Mouse (Mus musculus) testis, adult 2 months (tissue): ENCODE results near the gene Kcng1. TPM values are rescaled to one million over a fixed set of nuclear protein-coding genes. Genes with fewer than 3 reads are reported as not detected.

Source experiments
- H3K27ac ChIP-seq: fragments of 200-500 bp; 2 replicates; pipeline ENCODE4 v1.5.1; 2012; ENCODE audit warnings: low read depth, low read length; ENCODE audit not compliant: control insufficient read depth, insufficient read depth
- H3K27me3 ChIP-seq: fragments of 200-500 bp; 2 replicates; pipeline ENCODE4 v1.6.1; 2012; ENCODE audit warnings: mild to moderate bottlenecking, low read length, moderate library complexity; ENCODE audit not compliant: control insufficient read depth, insufficient read depth
- H3K36me3 ChIP-seq: fragments of 200-500 bp; 2 replicates; pipeline ENCODE4 v1.6.1; 2012; ENCODE audit warnings: mild to moderate bottlenecking, low read length; ENCODE audit not compliant: control insufficient read depth, insufficient read depth
- H3K4me1 ChIP-seq: fragments of 200-500 bp; 2 replicates; pipeline ENCODE4 v1.6.1; 2012; ENCODE audit warnings: low read length; ENCODE audit not compliant: control insufficient read depth, insufficient read depth
- H3K4me3 ChIP-seq: fragments of 200-500 bp; 2 replicates; pipeline ENCODE4 v1.5.1; 2012; ENCODE audit warnings: low read depth, mild to moderate bottlenecking, low read length, moderate library complexity, mixed read lengths; ENCODE audit not compliant: control insufficient read depth
- CTCF ChIP-seq: fragments of 200-500 bp; IDR thresholded peaks from 2 replicates; pipeline ENCODE4 v1.5.1; 2012; ENCODE audit warnings: low read depth, mild to moderate bottlenecking, inconsistent platforms, low read length, moderate library complexity; ENCODE audit not compliant: control insufficient read depth, insufficient read depth, insufficient replicate concordance
- POLR2A ChIP-seq: fragments of 200-500 bp; IDR thresholded peaks from 2 replicates; pipeline ENCODE4 v1.6.1; 2012; ENCODE audit warnings: low read depth, mild to moderate bottlenecking, inconsistent platforms, low read length, moderate library complexity; ENCODE audit not compliant: control insufficient read depth
- polyA plus RNA-seq: library from polyadenylated mRNA; depleted of rRNA; stranded (reverse); fragments of >200 nt; gene quantifications from 2 replicates; pipeline ENCODE4 v1.2.3, GENCODE M21; 2012

Gene Kcng1
- polyA plus RNA-seq, 1 experiment, result 7.3 TPM

GRCm38 (mm10) chr2:168248167-168248855 is 33.2 kb downstream of the Kcng1 start:
- H3K27me3 ChIP-seq, result no peaks in the 10 kb centered on the region
- H3K27ac ChIP-seq, result no peak overlapping the region
- no peak overlapping the region for H3K4me3 ChIP-seq
- TF ChIP-seq POLR2A (no peak), CTCF (no peak)
- H3K36me3 ChIP-seq, result no peaks in the 10 kb centered on the region
- no peaks in the 10 kb centered on the region; the same call in 1 of the 2 replicates for H3K4me1 ChIP-seq

DNA sequence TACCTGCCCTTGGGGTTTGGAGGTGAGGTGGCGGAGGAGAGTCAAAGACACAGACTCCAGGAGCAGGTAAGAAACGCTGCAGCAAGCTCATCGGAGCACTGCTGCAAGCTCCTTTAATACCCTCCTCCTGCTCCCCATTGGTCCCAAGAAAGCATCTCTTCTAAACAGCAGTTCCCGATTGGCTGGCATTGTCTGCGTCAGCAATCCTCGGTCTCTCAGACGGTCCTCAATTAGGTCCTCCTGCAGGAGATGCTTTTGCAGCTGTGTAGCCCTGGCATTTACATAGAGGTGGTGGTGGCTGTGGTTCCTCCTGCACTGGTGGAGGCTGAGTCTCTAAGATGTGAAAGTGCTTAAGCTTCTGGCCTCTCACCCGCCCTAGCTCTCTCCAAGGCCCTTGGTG is 36.0 kb downstream of the Kcng1 start:
- H3K27me3 ChIP-seq, result no peaks in the 10 kb centered on the region
- TF ChIP-seq POLR2A, result no peak
- no peak for TF ChIP-seq CTCF
- H3K27ac ChIP-seq, result no peak overlapping the region
- H3K4me3 ChIP-seq, result no peak overlapping the region
- no peaks in the 10 kb centered on the region for H3K4me1 ChIP-seq
- no peaks in the 10 kb centered on the region for H3K36me3 ChIP-seq

- Histone ChIP-seq H3K4me1 (no peaks in the 10 kb centered on the region), H3K36me3 (no peaks in the 10 kb centered on the region), H3K27me3 (no peaks in the 10 kb centered on the region), H3K4me3 (no peak overlapping the region), H3K27ac (no peak overlapping the region)
- TF ChIP-seq CTCF (no peak), POLR2A (no peak)
Observed at GRCm38 (mm10) chr2:168243278-168243677, 38.3 kb downstream of the Kcng1 start.

DNA sequence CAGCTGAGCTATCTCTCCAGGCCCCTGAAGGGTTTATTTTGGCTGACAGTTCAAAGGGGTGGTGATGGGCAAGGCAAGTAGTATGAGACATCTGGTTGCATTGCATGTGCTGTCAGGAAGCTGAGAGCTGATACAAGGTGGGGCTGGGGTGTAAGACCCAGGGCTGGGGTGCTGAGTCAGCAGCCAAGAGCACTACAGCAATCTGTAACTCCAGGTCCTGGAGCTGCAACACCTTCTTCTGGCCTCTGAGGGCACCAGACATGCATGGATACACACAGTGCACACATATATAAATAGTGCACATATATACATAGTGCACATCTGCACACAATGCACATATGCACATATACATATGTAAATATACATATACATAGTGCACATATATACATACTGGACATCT is 38.7 kb downstream of the Kcng1 start:
- no peak for TF ChIP-seq POLR2A
- TF ChIP-seq CTCF, result no peak
- Histone ChIP-seq H3K36me3 (no peaks in the 10 kb centered on the region), H3K27ac (no peak overlapping the region), H3K27me3 (no peaks in the 10 kb centered on the region), H3K4me3 (no peak overlapping the region), H3K4me1 (no peaks in the 10 kb centered on the region)

GRCm38 (mm10) chr2:168238335-168238734 is 43.2 kb downstream of the Kcng1 start:
- H3K36me3 ChIP-seq, result no peaks in the 10 kb centered on the region
- H3K27ac ChIP-seq, result no peak overlapping the region
- H3K4me3 ChIP-seq, result no peak overlapping the region
- TF ChIP-seq POLR2A, result no peak
- no peak for TF ChIP-seq CTCF
- no peaks in the 10 kb centered on the region for H3K27me3 ChIP-seq
- H3K4me1 ChIP-seq, result no peaks in the 10 kb centered on the region

- Histone ChIP-seq H3K27ac (no peak overlapping the region), H3K36me3 (no peaks in the 10 kb centered on the region), H3K27me3 (no peaks in the 10 kb centered on the region), H3K4me3 (no peak overlapping the region), H3K4me1 (peaks cover 8% of the 10 kb centered on the region)
- TF ChIP-seq POLR2A, result no peak
Observed at GRCm38 (mm10) chr2:168233286-168233685, 48.2 kb downstream of the Kcng1 start.

- Histone ChIP-seq H3K4me3 (peak overlapping the region; percentile 98), H3K27ac (peak overlapping the region; percentile 97), H3K27me3 (no peaks in the 10 kb centered on the region), H3K36me3 (no peaks in the 10 kb centered on the region; the same call in 1 of the 2 replicates), H3K4me1 (peaks cover 8% of the 10 kb centered on the region)
- TF ChIP-seq CTCF (no peak), POLR2A (no peak)
Observed at GRCm38 (mm10) chr2:168231471-168231829, 50.1 kb downstream of the Kcng1 start.

DNA sequence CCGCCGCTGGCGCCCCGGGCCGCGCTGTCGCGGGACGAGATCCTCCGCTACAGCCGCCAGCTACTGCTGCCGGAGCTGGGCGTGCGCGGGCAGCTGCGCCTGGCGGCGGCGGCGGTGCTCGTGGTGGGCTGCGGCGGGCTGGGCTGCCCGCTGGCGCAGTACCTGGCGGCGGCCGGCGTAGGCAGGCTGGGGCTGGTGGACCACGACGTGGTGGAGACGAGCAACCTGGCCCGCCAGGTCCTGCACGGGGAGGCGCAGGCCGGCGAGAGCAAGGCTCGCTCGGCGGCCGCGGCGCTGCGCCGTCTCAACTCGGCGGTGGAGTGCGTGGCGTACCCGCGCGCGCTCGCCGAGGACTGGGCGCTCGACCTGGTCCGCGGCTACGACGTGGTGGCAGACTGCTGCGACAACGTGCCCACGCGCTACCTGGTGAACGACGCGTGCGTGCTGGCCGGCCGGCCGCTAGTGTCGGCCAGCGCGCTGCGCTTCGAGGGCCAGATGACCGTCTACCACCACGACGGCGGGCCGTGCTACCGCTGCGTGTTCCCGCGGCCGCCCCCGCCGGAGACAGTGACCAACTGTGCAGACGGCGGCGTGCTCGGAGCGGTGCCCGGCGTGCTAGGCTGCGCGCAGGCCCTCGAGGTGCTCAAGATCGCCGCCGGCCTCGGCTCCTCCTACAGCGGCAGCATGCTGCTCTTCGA is 50.6 kb downstream of the Kcng1 start:
- peak overlapping the region; percentile 97 for H3K27ac ChIP-seq
- peaks cover 8% of the 10 kb centered on the region for H3K4me1 ChIP-seq
- TF ChIP-seq POLR2A (peak; percentile 47), CTCF (no peak)
- H3K27me3 ChIP-seq, result no peaks in the 10 kb centered on the region
- no peaks in the 10 kb centered on the region; the same call in 1 of the 2 replicates for H3K36me3 ChIP-seq
- H3K4me3 ChIP-seq, result peak overlapping the region; percentile 98
